Mouse (Mus musculus) kidney, adult 2 months (tissue): ENCODE results near the gene Gfra4. TPM values are rescaled to one million over a fixed set of nuclear protein-coding genes. Genes with fewer than 3 reads are reported as not detected.

ENCODE experiments used
- DNase-seq: peaks from one replicate; pipeline ENCODE4 v3.0.0; 2021
- H3K27ac ChIP-seq: fragments of 200-500 bp; 2 replicates; pipeline ENCODE4 v1.5.1; 2012; ENCODE audit warnings: low read depth, low read length, control low read depth, inconsistent platforms; ENCODE audit not compliant: insufficient read depth
- H3K27me3 ChIP-seq: fragments of 200-500 bp; replicated peaks from 2 replicates; pipeline ENCODE4 v1.6.1; 2012; ENCODE audit warnings: mild to moderate bottlenecking, moderate library complexity, low read length, inconsistent platforms; ENCODE audit not compliant: control insufficient read depth, insufficient read depth
- H3K36me3 ChIP-seq: fragments of 200-500 bp; 2 replicates; pipeline ENCODE4 v1.6.1; 2012; ENCODE audit warnings: mild to moderate bottlenecking, moderate library complexity, low read length, inconsistent platforms; ENCODE audit not compliant: control insufficient read depth, insufficient read depth
- H3K4me1 ChIP-seq: fragments of 200-500 bp; 2 replicates; pipeline ENCODE4 v1.6.1; 2011; ENCODE audit warnings: low read length; ENCODE audit not compliant: control insufficient read depth, insufficient read depth
- H3K4me3 ChIP-seq: fragments of 200-500 bp; 2 replicates; pipeline ENCODE4 v1.5.1; 2011; ENCODE audit warnings: mild to moderate bottlenecking, low read depth, low read length, control low read depth; ENCODE audit not compliant: insufficient read depth
- CTCF ChIP-seq: fragments of 200-500 bp; conservative IDR thresholded peaks from 2 replicates; pipeline ENCODE4 v1.5.1; 2011; ENCODE audit warnings: low read depth, mild to moderate bottlenecking, control low read depth, low read length, moderate library complexity, mixed read lengths; ENCODE audit not compliant: insufficient read depth, insufficient read length
- POLR2A ChIP-seq: fragments of 200-500 bp; IDR thresholded peaks from one replicate; pipeline ENCODE4 v1.6.1; 2011; ENCODE audit warnings: low read depth, low read length, control low read depth
- WGBS: fragments of 180-500 bp; shearing (Covaris S2); methylation state at CpG from one replicate; pipeline ENCODE4 v1.1.7; 2018; 5-methylcytosine and 5-hydroxymethylcytosine counted together
- polyA plus RNA-seq: library from polyadenylated mRNA; depleted of rRNA; stranded (reverse); fragments of >200 nt; gene quantifications from 2 replicates; pipeline ENCODE4 v1.2.3, GENCODE M21; 2012; rRNA removed

Gene Gfra4
- polyA plus RNA-seq, 1 experiment = 7.2 TPM

DNA sequence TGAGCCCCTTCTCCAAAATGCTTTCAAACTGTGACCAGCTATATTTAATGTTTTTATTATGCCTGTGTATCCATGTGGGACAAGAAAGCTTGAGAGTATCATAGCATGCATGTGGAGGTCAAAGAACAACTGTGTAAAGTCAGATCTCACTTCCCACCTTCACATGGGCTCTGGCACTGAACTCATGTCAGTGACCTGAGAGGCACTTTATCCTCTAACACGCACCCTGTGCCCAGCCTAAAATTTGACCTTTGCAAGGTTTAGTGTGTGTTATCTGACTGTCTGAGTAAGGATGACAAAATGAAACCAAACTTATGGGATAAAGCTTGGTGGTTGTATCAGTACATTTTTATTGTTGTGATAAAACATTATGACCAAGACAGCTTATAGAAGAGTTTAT is 32.3 kb downstream of the Gfra4 start:
- Histone ChIP-seq H3K4me1 (no peaks in the 10 kb centered on the region), H3K27ac (no peak overlapping the region), H3K27me3 (no peaks in the 10 kb centered on the region), H3K4me3 (no peak overlapping the region), H3K36me3 (peaks cover 8% of the 10 kb centered on the region)
- no peak for TF ChIP-seq CTCF
- no peak for TF ChIP-seq POLR2A
- 77% methylated on average over 1 of the region's 1 CpGs for WGBS
- DNase-seq = no peak

- no peak for DNase-seq
- no peak overlapping the region for H3K27ac ChIP-seq
- H3K27me3 ChIP-seq = no peaks in the 10 kb centered on the region
- H3K36me3 ChIP-seq = peaks cover 7% of the 10 kb centered on the region
- 89% methylated on average over 2 of the region's 2 CpGs for WGBS
- no peak for TF ChIP-seq CTCF
- TF ChIP-seq POLR2A = no peak
- H3K4me1 ChIP-seq = no peaks in the 10 kb centered on the region
- H3K4me3 ChIP-seq = no peak overlapping the region
These were observed 33.8 kb downstream of the Gfra4 start for GRCm38 (mm10) chr2:131009123-131009522.

DNA sequence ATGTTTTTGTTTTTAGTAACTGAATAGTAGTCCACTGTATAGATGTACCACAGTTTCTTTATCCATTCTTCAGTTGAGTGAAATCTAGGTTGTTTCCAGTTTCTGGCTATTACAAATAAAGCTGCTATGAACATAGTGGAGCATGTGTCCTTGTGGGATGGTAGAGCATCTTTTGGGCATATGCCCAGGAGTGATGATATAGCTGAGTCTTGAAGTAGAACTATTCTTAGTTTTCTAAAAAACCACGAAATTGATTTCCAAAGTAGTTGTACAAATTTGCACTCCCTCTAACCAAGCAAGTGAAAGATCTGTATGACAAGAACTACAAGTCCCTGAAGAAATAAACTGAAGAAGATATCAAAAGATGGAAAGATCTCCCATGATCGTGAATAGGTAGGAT is 50.1 kb downstream of the Gfra4 start:
- TF ChIP-seq POLR2A = no peak
- TF ChIP-seq CTCF = no peak
- H3K36me3 ChIP-seq = peaks cover 1% of the 10 kb centered on the region
- no peak overlapping the region for H3K4me3 ChIP-seq
- no peaks in the 10 kb centered on the region for H3K27me3 ChIP-seq
- H3K27ac ChIP-seq = no peak overlapping the region
- 95% methylated on average over 2 of the region's 2 CpGs for WGBS
- no peaks in the 10 kb centered on the region for H3K4me1 ChIP-seq
- DNase-seq = no peak

Other genes with a start within 250 kb of the Gfra4 start
- 70.2 and 91.4 TPM in 2 replicates for gene 4930402H24Rik, start 136.7 kb downstream of the Gfra4 start, polyA plus RNA-seq
- gene Atrn, start 136.6 kb downstream of the Gfra4 start, polyA plus RNA-seq = 14.5 and 14.9 TPM in 2 replicates
- gene Adam33, start 20.7 kb upstream of the Gfra4 start, polyA plus RNA-seq = 3.3 and 4.1 TPM in 2 replicates
- 1.5 and 7.5 TPM in 2 replicates for gene Siglec1, start 43.7 kb upstream of the Gfra4 start, polyA plus RNA-seq
- 7.8 and 8.4 TPM in 2 replicates for gene Hspa12b, start 84.2 kb upstream of the Gfra4 start, polyA plus RNA-seq
- gene Gm11037, start 90.4 kb upstream of the Gfra4 start, polyA plus RNA-seq = not detected in 2 replicates
- gene 1700037H04Rik, start 117.0 kb upstream of the Gfra4 start, polyA plus RNA-seq = 107 and 112 TPM in 2 replicates
- gene Cenpb, start 137.0 kb upstream of the Gfra4 start, polyA plus RNA-seq = 95.3 and 105 TPM in 2 replicates
- 12.9 TPM in 2 replicates for gene Cdc25b, start 143.9 kb upstream of the Gfra4 start, polyA plus RNA-seq
- 4.6 and 5.2 TPM in 2 replicates for gene Spef1, start 144.2 kb upstream of the Gfra4 start, polyA plus RNA-seq
- 48.5 and 51.6 TPM in 2 replicates for gene Ap5s1, start 164.0 kb upstream of the Gfra4 start, polyA plus RNA-seq
- gene Mavs, start 191.0 kb upstream of the Gfra4 start, polyA plus RNA-seq = 119 and 142 TPM in 2 replicates
- 13.0 and 13.8 TPM in 2 replicates for gene Pank2, start 219.4 kb upstream of the Gfra4 start, polyA plus RNA-seq